Mouse (Mus musculus): ENCODE data around the gene Gm20425. TPM values are rescaled to one million over a fixed set of nuclear protein-coding genes. Genes with fewer than 3 reads are reported as not detected.

The Gm20425 gene
- polyA plus RNA-seq, 1 experiment, result 0.72 TPM

GRCm38 (mm10) chr9:103248618-103249017, 18.5 kb upstream of the Gm20425 start:
- TF ChIP-seq POLR2A (IDR thresholded peaks at IDR 0.05; ENCODE audit: low read depth, low read length) (no peak), CTCF (IDR thresholded peaks at IDR 0.05; ENCODE audit: extremely low read depth, insufficient read length, insufficient replicate concordance, low read depth, low read length) (no peak)
- 42% methylated on average over 4 of the region's 4 CpGs for WGBS
- no peak overlapping the region for H3K4me3 ChIP-seq (ENCODE audit: low read depth, low read length)
- H3K4me1 ChIP-seq (ENCODE audit: control insufficient read depth, insufficient read depth, insufficient read length, low read length), result no peaks in the 10 kb centered on the region
- no peaks in the 10 kb centered on the region; the same call in 1 of the 2 replicates for H3K27me3 ChIP-seq (ENCODE audit: control insufficient read depth, insufficient read depth, low read length)
- H3K36me3 ChIP-seq (ENCODE audit: control insufficient read depth, insufficient read depth, low read length), result no peaks in the 10 kb centered on the region
- H3K27ac ChIP-seq (ENCODE audit: insufficient read depth, low read depth, low read length), result no peak overlapping the region

- no peaks in the 10 kb centered on the region for H3K36me3 ChIP-seq (ENCODE audit: control insufficient read depth, insufficient read depth, low read length)
- H3K4me1 ChIP-seq (ENCODE audit: control insufficient read depth, insufficient read depth, insufficient read length, low read length), result no peaks in the 10 kb centered on the region
- H3K27me3 ChIP-seq (ENCODE audit: control insufficient read depth, insufficient read depth, low read length), result no peaks in the 10 kb centered on the region; the same call in 1 of the 2 replicates
- WGBS, result 71% methylated on average over 8 of the region's 8 CpGs
- no peak overlapping the region for H3K4me3 ChIP-seq (ENCODE audit: low read depth, low read length)
- no peak overlapping the region for H3K27ac ChIP-seq (ENCODE audit: insufficient read depth, low read depth, low read length)
- no peak for TF ChIP-seq CTCF (IDR thresholded peaks at IDR 0.05; ENCODE audit: extremely low read depth, insufficient read length, insufficient replicate concordance, low read depth, low read length)
- TF ChIP-seq POLR2A (IDR thresholded peaks at IDR 0.05; ENCODE audit: low read depth, low read length), result no peak
Measured at GRCm38 (mm10) chr9:103246526-103247168, 16.5 kb upstream of the Gm20425 start.

- H3K27me3 ChIP-seq (ENCODE audit: control insufficient read depth, insufficient read depth, low read length), result no peaks in the 10 kb centered on the region; the same call in 1 of the 2 replicates
- no peak overlapping the region for H3K27ac ChIP-seq (ENCODE audit: insufficient read depth, low read depth, low read length)
- 44% methylated on average over 4 of the region's 4 CpGs for WGBS
- no peaks in the 10 kb centered on the region for H3K4me1 ChIP-seq (ENCODE audit: control insufficient read depth, insufficient read depth, insufficient read length, low read length)
- no peak for TF ChIP-seq CTCF (IDR thresholded peaks at IDR 0.05; ENCODE audit: extremely low read depth, insufficient read length, insufficient replicate concordance, low read depth, low read length)
- no peak for TF ChIP-seq POLR2A (IDR thresholded peaks at IDR 0.05; ENCODE audit: low read depth, low read length)
- no peaks in the 10 kb centered on the region for H3K36me3 ChIP-seq (ENCODE audit: control insufficient read depth, insufficient read depth, low read length)
- no peak overlapping the region for H3K4me3 ChIP-seq (ENCODE audit: low read depth, low read length)
Measured at GRCm38 (mm10) chr9:103243640-103244039, 13.5 kb upstream of the Gm20425 start.

GRCm38 (mm10) chr9:103241206-103241605, 11.1 kb upstream of the Gm20425 start:
- no peak overlapping the region for H3K4me3 ChIP-seq (ENCODE audit: low read depth, low read length)
- no peaks in the 10 kb centered on the region for H3K36me3 ChIP-seq (ENCODE audit: control insufficient read depth, insufficient read depth, low read length)
- TF ChIP-seq POLR2A (IDR thresholded peaks at IDR 0.05; ENCODE audit: low read depth, low read length) (no peak), CTCF (IDR thresholded peaks at IDR 0.05; ENCODE audit: extremely low read depth, insufficient read length, insufficient replicate concordance, low read depth, low read length) (no peak)
- H3K27me3 ChIP-seq (ENCODE audit: control insufficient read depth, insufficient read depth, low read length), result no peaks in the 10 kb centered on the region
- no peaks in the 10 kb centered on the region for H3K4me1 ChIP-seq (ENCODE audit: control insufficient read depth, insufficient read depth, insufficient read length, low read length)
- WGBS, result 68% methylated on average over 2 of the region's 2 CpGs
- H3K27ac ChIP-seq (ENCODE audit: insufficient read depth, low read depth, low read length), result no peak overlapping the region

GRCm38 (mm10) chr9:103239471-103239870, 9.4 kb upstream of the Gm20425 start:
- WGBS, result 88% methylated on average over 6 of the region's 6 CpGs
- TF ChIP-seq POLR2A (IDR thresholded peaks at IDR 0.05; ENCODE audit: low read depth, low read length) (no peak), CTCF (IDR thresholded peaks at IDR 0.05; ENCODE audit: extremely low read depth, insufficient read length, insufficient replicate concordance, low read depth, low read length) (no peak)
- H3K27ac ChIP-seq (ENCODE audit: insufficient read depth, low read depth, low read length), result no peak overlapping the region
- no peak overlapping the region for H3K4me3 ChIP-seq (ENCODE audit: low read depth, low read length)
- no peaks in the 10 kb centered on the region for H3K4me1 ChIP-seq (ENCODE audit: control insufficient read depth, insufficient read depth, insufficient read length, low read length)
- H3K36me3 ChIP-seq (ENCODE audit: control insufficient read depth, insufficient read depth, low read length), result no peaks in the 10 kb centered on the region
- H3K27me3 ChIP-seq (ENCODE audit: control insufficient read depth, insufficient read depth, low read length), result no peaks in the 10 kb centered on the region

- Histone ChIP-seq H3K36me3 (ENCODE audit: control insufficient read depth, insufficient read depth, low read length) (no peaks in the 10 kb centered on the region), H3K4me3 (ENCODE audit: low read depth, low read length) (no peak overlapping the region), H3K27me3 (ENCODE audit: control insufficient read depth, insufficient read depth, low read length) (no peaks in the 10 kb centered on the region), H3K4me1 (ENCODE audit: control insufficient read depth, insufficient read depth, insufficient read length, low read length) (peaks cover 8% of the 10 kb centered on the region), H3K27ac (ENCODE audit: insufficient read depth, low read depth, low read length) (no peak overlapping the region)
- TF ChIP-seq CTCF (IDR thresholded peaks at IDR 0.05; ENCODE audit: extremely low read depth, insufficient read length, insufficient replicate concordance, low read depth, low read length) (no peak), POLR2A (IDR thresholded peaks at IDR 0.05; ENCODE audit: low read depth, low read length) (no peak)
- 36% methylated on average over 7 of the region's 7 CpGs for WGBS
Measured at GRCm38 (mm10) chr9:103234565-103235165, 4.6 kb upstream of the Gm20425 start.

- Histone ChIP-seq H3K36me3 (ENCODE audit: control insufficient read depth, insufficient read depth, low read length) (no peaks in the 10 kb centered on the region), H3K27ac (ENCODE audit: insufficient read depth, low read depth, low read length) (no peak overlapping the region), H3K4me1 (ENCODE audit: control insufficient read depth, insufficient read depth, insufficient read length, low read length) (peaks cover 8% of the 10 kb centered on the region), H3K27me3 (ENCODE audit: control insufficient read depth, insufficient read depth, low read length) (no peaks in the 10 kb centered on the region), H3K4me3 (ENCODE audit: low read depth, low read length) (no peak overlapping the region)
- 65% methylated on average over 7 of the region's 7 CpGs for WGBS
- TF ChIP-seq POLR2A (IDR thresholded peaks at IDR 0.05; ENCODE audit: low read depth, low read length) (no peak), CTCF (IDR thresholded peaks at IDR 0.05; ENCODE audit: extremely low read depth, insufficient read length, insufficient replicate concordance, low read depth, low read length) (no peak)
Measured at GRCm38 (mm10) chr9:103234059-103234458, 4.0 kb upstream of the Gm20425 start.
